Mouse (Mus musculus) macrophage (primary cell): Measurements from ENCODE around the gene Nmt1. TPM values are rescaled to one million over a fixed set of nuclear protein-coding genes. Genes with fewer than 3 reads are reported as not detected.

ENCODE experiments used
- H3K27ac ChIP-seq: fragments of 350-480 bp; formaldehyde crosslinking; 2 replicates; pipeline ENCODE4 v1.9.0; 2021
- H3K36me3 ChIP-seq: fragments of 350-480 bp; formaldehyde crosslinking; 2 replicates; pipeline ENCODE4 v1.9.0; 2021; ENCODE audit errors: inconsistent target
- H3K4me3 ChIP-seq: fragments of 350-480 bp; formaldehyde crosslinking; 2 replicates; pipeline ENCODE4 v1.9.0; 2021; ENCODE audit errors: inconsistent target
- H3K79me2 ChIP-seq: fragments of 350-480 bp; formaldehyde crosslinking; 2 replicates; pipeline ENCODE4 v1.9.0; 2021; ENCODE audit errors: inconsistent target
- WGBS: methylation state at CpG from one replicate; pipeline ENCODE4 v1.1.7; 2026; ENCODE audit warnings: inconsistent platforms; ENCODE audit not compliant: missing documents; 5-methylcytosine and 5-hydroxymethylcytosine counted together
- polyA plus RNA-seq: library from polyadenylated mRNA; stranded (reverse); fragments of 250-400 nt; gene quantifications from 3 replicates; pipeline ENCODE4 v1.2.4, GENCODE M21; 2018; ENCODE audit warnings: inconsistent platforms
- total RNA-seq, 78 experiments: library from RNA; depleted of rRNA; stranded (reverse); fragments of 250-400 nt; gene quantifications; 1 replicate in 9 of 78; 2 replicates in 24 of 78; 3 replicates in 43 of 78; 4 replicates in 2 of 78; pipeline ENCODE4 v1.2.4; 2018; ENCODE audit warnings: inconsistent platforms in 56 of 78

Nmt1 gene
- 10 to 100 TPM; 17.8 to 62.3 (median 36.5) TPM for total RNA-seq (2018; cell fraction: chromatin; rRNA removed)
- 100 to 1,000 TPM in 2 of 26 experiments, 10 to 100 TPM in 24; 47.5 to 103 (median 66.1) TPM for total RNA-seq (2018; cell fraction: cytosol; rRNA removed)
- 10 to 100 TPM; 18.3 to 57.8 (median 36.3) TPM for total RNA-seq (2018; cell fraction: nucleus; rRNA removed)
- polyA plus RNA-seq = 58.0 to 93.5 TPM (median 59.5 TPM) in 3 replicates

- whole genome bisulfite sequencing = 1% methylated on average over 36 of the region's 36 CpGs
- Histone ChIP-seq H3K36me3 (peaks cover 6% of the 10 kb centered on the region; the same call in 1 of the 2 replicates), H3K79me2 (peaks cover 78% of the 10 kb centered on the region), H3K4me3 (peak within 1 kb of the TSS; percentile 89), H3K27ac (peak within 1 kb of the TSS; percentile 98)
Measured at GRCm38 (mm10) chr11:103028176-103028891, at the start of gene Nmt1, which contains the start of gene Dcakd. Gene Nmt1, plus strand, starts transcription at chr11:103028190. Gene Dcakd, minus strand, starts transcription at chr11:103028333.

GRCm38 (mm10) chr11:102981151-102981890 is 46.7 kb upstream of the Nmt1 start:
- no peaks in the 10 kb centered on the region for H3K36me3 ChIP-seq
- WGBS = 48% methylated on average over 9 of the region's 10 CpGs
- H3K4me3 ChIP-seq = no peak overlapping the region
- H3K79me2 ChIP-seq = no peaks in the 10 kb centered on the region
- no peak overlapping the region for H3K27ac ChIP-seq

- H3K4me3 ChIP-seq = no peak overlapping the region
- no peaks in the 10 kb centered on the region for H3K79me2 ChIP-seq
- H3K36me3 ChIP-seq = no peaks in the 10 kb centered on the region
- H3K27ac ChIP-seq = no peak overlapping the region
- 92% methylated on average over 9 of the region's 9 CpGs for WGBS
Measured at GRCm38 (mm10) chr11:102984086-102984485, 43.9 kb upstream of the Nmt1 start.

- WGBS = 75% methylated on average over 4 of the region's 4 CpGs
- no peak overlapping the region for H3K27ac ChIP-seq
- H3K36me3 ChIP-seq = no peaks in the 10 kb centered on the region
- H3K4me3 ChIP-seq = no peak overlapping the region
- H3K79me2 ChIP-seq = no peaks in the 10 kb centered on the region
Measured at GRCm38 (mm10) chr11:102984615-102985014, 43.4 kb upstream of the Nmt1 start.

GRCm38 (mm10) chr11:102985160-102985559 is 42.8 kb upstream of the Nmt1 start:
- Histone ChIP-seq H3K4me3 (no peak overlapping the region), H3K27ac (no peak overlapping the region), H3K79me2 (no peaks in the 10 kb centered on the region), H3K36me3 (no peaks in the 10 kb centered on the region)
- 69% methylated on average over 6 of the region's 6 CpGs for WGBS

GRCm38 (mm10) chr11:102989641-102990151 is 38.3 kb upstream of the Nmt1 start:
- no peak overlapping the region for H3K4me3 ChIP-seq
- H3K36me3 ChIP-seq = no peaks in the 10 kb centered on the region; the same call in 1 of the 2 replicates
- H3K79me2 ChIP-seq = no peaks in the 10 kb centered on the region
- WGBS = 14% methylated on average over 28 of the region's 28 CpGs
- no peak overlapping the region for H3K27ac ChIP-seq

- Histone ChIP-seq H3K4me3 (no peak overlapping the region), H3K27ac (no peak overlapping the region), H3K36me3 (peaks cover 2% of the 10 kb centered on the region), H3K79me2 (no peaks in the 10 kb centered on the region)
- WGBS = 4% methylated on average over 29 of the region's 29 CpGs
Measured at GRCm38 (mm10) chr11:102990152-102990663, 37.8 kb upstream of the Nmt1 start.

- Histone ChIP-seq H3K36me3 (peaks cover 16% of the 10 kb centered on the region), H3K27ac (no peak overlapping the region), H3K4me3 (no peak overlapping the region), H3K79me2 (no peaks in the 10 kb centered on the region)
- WGBS = 10% methylated on average over 16 of the region's 16 CpGs
Measured at GRCm38 (mm10) chr11:102991681-102992080, 36.3 kb upstream of the Nmt1 start.

- Histone ChIP-seq H3K27ac (no peak overlapping the region), H3K36me3 (peaks cover 27% of the 10 kb centered on the region), H3K4me3 (no peak overlapping the region), H3K79me2 (no peaks in the 10 kb centered on the region)
- 28% methylated on average over 5 of the region's 5 CpGs for WGBS
Measured at GRCm38 (mm10) chr11:102992940-102993339, 35.0 kb upstream of the Nmt1 start.

- WGBS = 87% methylated on average over 17 of the region's 17 CpGs
- Histone ChIP-seq H3K36me3 (peaks cover 33% of the 10 kb centered on the region), H3K4me3 (no peak overlapping the region), H3K27ac (no peak overlapping the region), H3K79me2 (no peaks in the 10 kb centered on the region)
Measured at GRCm38 (mm10) chr11:102993420-102994029, 34.5 kb upstream of the Nmt1 start.

- Histone ChIP-seq H3K4me3 (no peak overlapping the region), H3K27ac (no peak overlapping the region), H3K79me2 (no peaks in the 10 kb centered on the region), H3K36me3 (peaks cover 47% of the 10 kb centered on the region)
- WGBS = 96% methylated on average over 18 of the region's 18 CpGs
Measured at GRCm38 (mm10) chr11:102994952-102995351, 33.0 kb upstream of the Nmt1 start.

- 91% methylated on average over 7 of the region's 7 CpGs for WGBS
- H3K27ac ChIP-seq = no peak overlapping the region
- H3K4me3 ChIP-seq = no peak overlapping the region
- H3K36me3 ChIP-seq = peaks cover 51% of the 10 kb centered on the region
- H3K79me2 ChIP-seq = peaks cover 12% of the 10 kb centered on the region
Measured at GRCm38 (mm10) chr11:102996385-102996784, 31.6 kb upstream of the Nmt1 start.

GRCm38 (mm10) chr11:102996991-102997770 is 30.8 kb upstream of the Nmt1 start:
- H3K79me2 ChIP-seq = peaks cover 20% of the 10 kb centered on the region
- 94% methylated on average over 11 of the region's 12 CpGs for WGBS
- no peak overlapping the region for H3K4me3 ChIP-seq
- no peak overlapping the region for H3K27ac ChIP-seq
- peaks cover 51% of the 10 kb centered on the region for H3K36me3 ChIP-seq

GRCm38 (mm10) chr11:102998254-102998576 is 29.8 kb upstream of the Nmt1 start:
- H3K4me3 ChIP-seq = no peak overlapping the region
- H3K27ac ChIP-seq = no peak overlapping the region
- peaks cover 25% of the 10 kb centered on the region for H3K79me2 ChIP-seq
- 89% methylated on average over 7 of the region's 7 CpGs for WGBS
- H3K36me3 ChIP-seq = peaks cover 51% of the 10 kb centered on the region
